Mouse (Mus musculus): Measurements from ENCODE around the gene Dnajb8. TPM values are rescaled to one million over a fixed set of nuclear protein-coding genes. Genes with fewer than 3 reads are reported as not detected.

Gene Dnajb8
- polyA plus RNA-seq, 1 experiment from 2014 or later = not detected

GRCm38 (mm10) chr6:88197313-88198069 lies 24.6 kb upstream of the Dnajb8 start:
- H3K4me1 ChIP-seq (ENCODE audit: control insufficient read depth, insufficient read depth, low read length) = peaks cover 10% of the 10 kb centered on the region; the same call in 1 of the 2 replicates
- DNase-seq (ENCODE audit: low spot score) (no peak), ATAC-seq (no peak)
- peak overlapping the region; percentile 45 for H3K4me2 ChIP-seq (ENCODE audit: low read length)
- H3K36me3 ChIP-seq (ENCODE audit: control insufficient read depth, insufficient read depth, low read length) = no peaks in the 10 kb centered on the region
- H3K9ac ChIP-seq (ENCODE audit: low read length) = no peak overlapping the region
- H3K27ac ChIP-seq (ENCODE audit: low read depth, low read length) = no peak overlapping the region
- H3K9me3 ChIP-seq (replicated peaks; ENCODE audit: control insufficient read depth, low read length) = no peaks in the 10 kb centered on the region
- WGBS = under 1% methylated on average over 38 of the region's 39 CpGs
- H3K27me3 ChIP-seq (replicated peaks; ENCODE audit: control insufficient read depth, insufficient read depth, low read length) = peaks cover 100% of the 10 kb centered on the region
- peak overlapping the region; percentile 19 for H3K4me3 ChIP-seq (ENCODE audit: low read depth, low read length)

DNA sequence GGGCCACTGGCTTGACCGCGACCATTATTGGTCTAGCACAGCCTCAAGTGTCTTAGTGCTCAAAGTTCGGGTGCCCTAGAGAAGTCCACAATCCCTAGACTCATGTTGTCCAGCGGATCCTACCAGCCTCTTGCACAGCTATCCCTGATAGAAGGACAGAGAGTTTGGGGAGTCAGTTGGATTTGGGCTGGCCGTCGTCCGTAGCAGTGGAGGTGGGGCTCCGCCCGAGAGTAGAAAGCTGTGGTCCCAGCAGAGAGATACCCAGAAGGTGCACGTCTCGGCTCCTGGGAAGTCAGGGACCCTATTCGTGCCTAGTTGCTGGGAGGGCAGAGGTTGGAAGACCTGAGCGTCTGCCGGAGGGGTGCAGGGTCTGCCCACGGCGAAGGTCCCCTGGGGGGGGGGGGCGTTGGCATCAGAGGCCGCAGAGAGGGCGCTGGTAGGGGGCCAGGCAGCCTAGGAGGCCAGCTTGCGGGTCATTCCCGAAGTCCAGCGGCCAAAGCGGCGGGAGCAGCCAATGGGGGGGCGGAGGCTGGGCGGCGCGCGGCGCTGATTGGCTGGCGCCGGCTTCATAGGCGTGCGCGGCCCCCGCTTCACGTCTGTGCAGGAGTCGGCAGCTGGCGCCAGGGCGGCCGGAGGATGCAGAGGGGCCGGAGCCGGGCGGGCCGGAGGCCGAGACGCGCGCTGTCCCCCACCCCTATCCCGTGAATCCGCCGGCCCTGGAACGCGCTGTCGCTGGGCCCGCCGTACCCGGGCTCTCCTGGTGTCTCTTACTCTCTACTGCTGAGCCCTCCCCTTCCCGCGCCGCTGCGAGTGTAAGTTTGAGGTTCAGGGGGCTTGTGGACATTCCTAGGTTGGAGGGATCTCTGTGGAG lies 23.8 kb upstream of the Dnajb8 start:
- DNase-seq (ENCODE audit: low spot score) (no peak), ATAC-seq (0 out of 2 replicates have a peak, but pooled peaks have one; percentile 41)
- peaks cover 97% of the 10 kb centered on the region for H3K27me3 ChIP-seq (replicated peaks; ENCODE audit: control insufficient read depth, insufficient read depth, low read length)
- peak overlapping the region; percentile 30 for H3K4me3 ChIP-seq (ENCODE audit: low read depth, low read length)
- H3K27ac ChIP-seq (ENCODE audit: low read depth, low read length) = no peak overlapping the region
- H3K9me3 ChIP-seq (replicated peaks; ENCODE audit: control insufficient read depth, low read length) = no peaks in the 10 kb centered on the region
- H3K9ac ChIP-seq (ENCODE audit: low read length) = no peak overlapping the region
- H3K36me3 ChIP-seq (ENCODE audit: control insufficient read depth, insufficient read depth, low read length) = no peaks in the 10 kb centered on the region
- peak overlapping the region; percentile 49 for H3K4me2 ChIP-seq (ENCODE audit: low read length)
- WGBS = 0% methylated on average over 53 of the region's 62 CpGs
- H3K4me1 ChIP-seq (ENCODE audit: control insufficient read depth, insufficient read depth, low read length) = peaks cover 10% of the 10 kb centered on the region; the same call in 1 of the 2 replicates

DNA sequence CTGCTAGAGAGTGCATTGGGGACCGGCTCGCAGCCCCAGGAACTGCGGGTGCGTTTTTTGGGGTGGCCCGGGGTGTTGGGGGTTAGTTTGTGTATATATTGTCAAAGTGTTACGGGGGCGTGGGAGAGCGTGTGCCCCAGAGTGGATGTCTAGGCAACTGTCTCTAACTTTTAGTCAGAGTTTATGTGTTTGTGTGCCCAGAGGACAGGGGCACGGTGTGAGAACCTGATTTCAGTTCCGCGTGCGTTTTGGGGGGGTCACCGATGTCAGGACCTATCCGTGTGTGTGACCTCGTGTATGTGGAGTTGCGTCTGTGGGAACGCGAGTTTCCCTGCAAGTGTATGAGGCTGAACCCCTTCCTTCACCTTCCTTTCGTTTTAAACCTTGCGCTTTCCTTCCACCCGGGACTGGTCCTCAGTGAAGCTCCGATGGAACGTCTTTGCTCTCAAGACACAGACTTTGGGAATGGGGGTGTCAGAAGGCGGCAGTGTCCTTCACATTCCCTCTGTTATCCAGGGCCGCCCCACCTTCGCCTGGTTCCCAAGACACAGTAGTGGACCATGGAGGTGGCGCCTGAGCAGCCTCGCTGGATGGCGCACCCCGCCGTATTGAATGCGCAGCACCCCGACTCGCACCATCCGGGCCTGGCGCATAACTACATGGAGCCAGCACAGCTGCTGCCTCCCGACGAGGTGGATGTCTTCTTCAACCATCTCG lies 22.9 kb upstream of the Dnajb8 start:
- H3K27me3 ChIP-seq (replicated peaks; ENCODE audit: control insufficient read depth, insufficient read depth, low read length) = peaks cover 97% of the 10 kb centered on the region
- peak overlapping the region; percentile 30; the same call in 1 of the 2 replicates for H3K4me3 ChIP-seq (ENCODE audit: low read depth, low read length)
- no peak overlapping the region for H3K27ac ChIP-seq (ENCODE audit: low read depth, low read length)
- 2% methylated on average over 39 of the region's 39 CpGs for WGBS
- DNase-seq (ENCODE audit: low spot score) = no peak
- ATAC-seq = no peak
- no peak overlapping the region for H3K9ac ChIP-seq (ENCODE audit: low read length)
- H3K9me3 ChIP-seq (replicated peaks; ENCODE audit: control insufficient read depth, low read length) = no peaks in the 10 kb centered on the region
- H3K36me3 ChIP-seq (ENCODE audit: control insufficient read depth, insufficient read depth, low read length) = no peaks in the 10 kb centered on the region
- peaks cover 4% of the 10 kb centered on the region; the same call in 1 of the 2 replicates for H3K4me1 ChIP-seq (ENCODE audit: control insufficient read depth, insufficient read depth, low read length)
- peak overlapping the region; percentile 49 for H3K4me2 ChIP-seq (ENCODE audit: low read length)

GRCm38 (mm10) chr6:88199718-88200692 lies 22.1 kb upstream of the Dnajb8 start:
- Histone ChIP-seq H3K9me3 (replicated peaks; ENCODE audit: control insufficient read depth, low read length) (no peaks in the 10 kb centered on the region), H3K27ac (ENCODE audit: low read depth, low read length) (no peak overlapping the region), H3K4me2 (ENCODE audit: low read length) (no peak overlapping the region), H3K27me3 (replicated peaks; ENCODE audit: control insufficient read depth, insufficient read depth, low read length) (peaks cover 97% of the 10 kb centered on the region), H3K4me1 (ENCODE audit: control insufficient read depth, insufficient read depth, low read length) (peaks cover 4% of the 10 kb centered on the region; the same call in 1 of the 2 replicates), H3K9ac (ENCODE audit: low read length) (no peak overlapping the region), H3K4me3 (ENCODE audit: low read depth, low read length) (no peak overlapping the region), H3K36me3 (ENCODE audit: control insufficient read depth, insufficient read depth, low read length) (no peaks in the 10 kb centered on the region)
- DNase-seq (ENCODE audit: low spot score) = peak; percentile 4
- WGBS = 2% methylated on average over 50 of the region's 50 CpGs
- ATAC-seq = no peak

DNA sequence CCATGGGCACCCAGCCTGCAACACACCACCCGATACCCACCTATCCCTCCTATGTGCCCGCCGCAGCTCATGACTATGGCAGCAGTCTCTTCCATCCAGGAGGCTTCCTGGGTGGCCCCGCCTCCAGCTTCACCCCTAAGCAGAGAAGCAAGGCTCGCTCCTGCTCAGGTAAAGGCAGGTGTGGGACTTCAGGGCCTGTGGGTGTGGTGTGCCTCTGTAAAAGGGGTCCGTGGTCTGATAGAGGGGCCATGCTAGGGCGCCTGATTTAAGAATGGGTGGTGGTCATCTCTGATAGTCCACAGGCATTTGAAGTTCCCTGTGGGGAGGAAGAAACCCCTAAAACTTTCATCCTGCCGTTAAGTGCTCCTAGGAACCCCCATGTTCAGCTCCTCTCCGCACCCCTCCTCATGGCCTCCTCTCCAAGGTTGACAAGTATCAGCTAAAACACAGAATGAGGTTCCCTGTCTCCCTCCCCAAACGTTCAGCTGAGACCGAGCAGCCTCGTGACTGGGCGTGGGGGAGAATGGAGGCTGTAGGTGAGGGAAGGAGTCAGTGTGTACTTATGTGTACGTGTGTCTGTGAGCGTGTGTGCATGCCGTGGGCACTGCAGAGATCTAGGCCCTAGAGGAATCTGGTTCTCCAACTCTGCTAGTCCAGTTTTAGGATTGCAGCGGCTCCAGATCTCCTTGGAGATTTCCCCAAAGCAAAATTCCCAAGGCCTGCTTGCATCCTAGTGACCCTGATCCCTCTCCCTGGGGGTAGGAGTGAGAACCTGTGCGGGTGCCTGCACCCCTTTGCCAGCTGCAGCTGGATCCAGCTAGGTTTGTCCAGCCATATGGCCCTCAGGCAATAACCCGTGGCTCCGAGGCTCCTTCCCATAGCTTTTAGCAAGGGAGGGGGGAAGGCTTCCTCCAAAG lies 21.1 kb upstream of the Dnajb8 start:
- peaks cover 97% of the 10 kb centered on the region for H3K27me3 ChIP-seq (replicated peaks; ENCODE audit: control insufficient read depth, insufficient read depth, low read length)
- DNase-seq (ENCODE audit: low spot score) (peak; percentile 3), ATAC-seq (no peak)
- H3K4me2 ChIP-seq (ENCODE audit: low read length) = no peak overlapping the region
- no peaks in the 10 kb centered on the region for H3K9me3 ChIP-seq (replicated peaks; ENCODE audit: control insufficient read depth, low read length)
- H3K4me1 ChIP-seq (ENCODE audit: control insufficient read depth, insufficient read depth, low read length) = peaks cover 4% of the 10 kb centered on the region; the same call in 1 of the 2 replicates
- no peak overlapping the region for H3K27ac ChIP-seq (ENCODE audit: low read depth, low read length)
- H3K4me3 ChIP-seq (ENCODE audit: low read depth, low read length) = no peak overlapping the region
- H3K9ac ChIP-seq (ENCODE audit: low read length) = no peak overlapping the region
- H3K36me3 ChIP-seq (ENCODE audit: control insufficient read depth, insufficient read depth, low read length) = no peaks in the 10 kb centered on the region
- WGBS = 5% methylated on average over 20 of the region's 20 CpGs

GRCm38 (mm10) chr6:88201926-88202700 lies 20.0 kb upstream of the Dnajb8 start:
- DNase-seq (ENCODE audit: low spot score) (no peak), ATAC-seq (no peak)
- 5% methylated on average over 15 of the region's 15 CpGs for WGBS
- peaks cover 97% of the 10 kb centered on the region for H3K27me3 ChIP-seq (replicated peaks; ENCODE audit: control insufficient read depth, insufficient read depth, low read length)
- no peaks in the 10 kb centered on the region for H3K36me3 ChIP-seq (ENCODE audit: control insufficient read depth, insufficient read depth, low read length)
- no peaks in the 10 kb centered on the region for H3K9me3 ChIP-seq (replicated peaks; ENCODE audit: control insufficient read depth, low read length)
- H3K9ac ChIP-seq (ENCODE audit: low read length) = no peak overlapping the region
- no peak overlapping the region for H3K4me2 ChIP-seq (ENCODE audit: low read length)
- no peak overlapping the region for H3K4me3 ChIP-seq (ENCODE audit: low read depth, low read length)
- peaks cover under 1% of the 10 kb centered on the region; the same call in 1 of the 2 replicates for H3K4me1 ChIP-seq (ENCODE audit: control insufficient read depth, insufficient read depth, low read length)
- no peak overlapping the region for H3K27ac ChIP-seq (ENCODE audit: low read depth, low read length)

Data from forebrain, embryonic 14.5 days (tissue).